In genomic region chr9:21601722-21602399, GRCm38 (mm10) we compare ENCODE assay signal across 8 mouse cellular contexts. TPM values are rescaled to one million over a fixed set of nuclear protein-coding genes. Genes with fewer than 3 reads are reported as not detected.
DNase-seq lines count a peak whose midpoint lies in the region; ATAC-seq and TF ChIP-seq lines count a peak whose summit lies in the region.

No protein-coding gene starts in this region.

- H3K36me3 ChIP-seq in liver, adult 2 months (ENCODE audit: control insufficient read depth, insufficient read depth, low read length) = no peaks in the 10 kb centered on the region
- H3K36me3 ChIP-seq in midbrain, postnatal 0 days (ENCODE audit: insufficient read depth, low read length) = peaks cover 4% of the 10 kb centered on the region; the same call in 1 of the 2 replicates
- H3K36me3 ChIP-seq in splenic B cell, adult 2 months (ENCODE audit: control insufficient read depth, insufficient read depth, low read length, poor library complexity, severe bottlenecking) = no peaks in the 10 kb centered on the region; the same call in 1 of the 2 replicates

- TF ChIP-seq POLR2A in liver, adult 2 months (IDR thresholded peaks at IDR 0.05; ENCODE audit: extremely low read depth, insufficient read depth, low read length) = no peak

- peak; percentile 81 for TF ChIP-seq CTCF in liver, adult 2 months (IDR thresholded peaks at IDR 0.05; ENCODE audit: low read depth, low read length)
- peak; percentile 92 for TF ChIP-seq CTCF in midbrain, postnatal 0 days (IDR thresholded peaks at IDR 0.05)

- WGBS in liver, adult 2 months = 50% methylated on average over 10 of the region's 10 CpGs
- WGBS in midbrain, postnatal 0 days = 48% methylated on average over 10 of the region's 10 CpGs

- H3K79me2 ChIP-seq in liver, adult 2 months (ENCODE audit: control insufficient read depth, insufficient read depth, low read length) = no peaks in the 10 kb centered on the region

- DNase-seq in A20 (ENCODE audit: low read depth, low spot score) = peak; percentile 69
- peak; percentile 64 for DNase-seq in WW6 (ENCODE audit: low read depth, low spot score)
- DNase-seq in kidney, adult 8-10 months = peak; percentile 59 to 76
- DNase-seq in liver, adult 2 months (ENCODE audit: extremely low read depth, low read depth, low spot score) = peak; percentile 60
- DNase-seq in midbrain, postnatal 0 days (ENCODE audit: low spot score) = peak; percentile 84
- peak; percentile 91 for DNase-seq in splenic B cell, adult 2 months (ENCODE audit: low read depth, low spot score)

- no peak overlapping the region for H3K4me2 ChIP-seq in midbrain, postnatal 0 days (ENCODE audit: low read depth, low read length, poor library complexity, severe bottlenecking)

- H3K27me3 ChIP-seq in liver, adult 2 months (ENCODE audit: control insufficient read depth, insufficient read depth, low read length) = no peaks in the 10 kb centered on the region
- H3K27me3 ChIP-seq in midbrain, postnatal 0 days (ENCODE audit: insufficient read depth, low read length) = no peaks in the 10 kb centered on the region
- H3K27me3 ChIP-seq in splenic B cell, adult 2 months (ENCODE audit: control insufficient read depth, insufficient read depth, low read length, poor library complexity, severe bottlenecking) = no peaks in the 10 kb centered on the region

- no peaks in the 10 kb centered on the region for H3K4me1 ChIP-seq in liver, adult 2 months (ENCODE audit: control insufficient read depth, insufficient read depth, low read length)
- no peaks in the 10 kb centered on the region for H3K4me1 ChIP-seq in midbrain, postnatal 0 days (ENCODE audit: insufficient read depth, low read length)

- H3K4me3 ChIP-seq in liver, adult 2 months (ENCODE audit: insufficient read depth, low read depth, low read length) = no peak overlapping the region
- H3K4me3 ChIP-seq in midbrain, postnatal 0 days (ENCODE audit: low read depth, low read length) = no peak overlapping the region

- peak; percentile 74 for ATAC-seq in common myeloid progenitor, adult 5-6 weeks (replicated peaks; ENCODE audit: low read depth, poor library complexity, severe bottlenecking)
- peak; percentile 70 for ATAC-seq in granulocyte monocyte progenitor cell, adult 5-6 weeks (replicated peaks; ENCODE audit: poor library complexity, severe bottlenecking)
- no peak for ATAC-seq in midbrain, postnatal 0 days (ENCODE audit: low FRiP score)

- H3K9me3 ChIP-seq in midbrain, postnatal 0 days (ENCODE audit: low read length) = no peaks in the 10 kb centered on the region

- no peak overlapping the region for H3K27ac ChIP-seq in liver, adult 2 months (replicated peaks; ENCODE audit: insufficient read depth, low read depth, low read length)
- H3K27ac ChIP-seq in midbrain, postnatal 0 days (ENCODE audit: low read depth, low read length) = no peak overlapping the region

- H3K9ac ChIP-seq in liver, adult 2 months (ENCODE audit: low read depth, low read length) = no peak overlapping the region
- H3K9ac ChIP-seq in midbrain, postnatal 0 days (replicated peaks; ENCODE audit: low read length, poor library complexity, severe bottlenecking) = no peak overlapping the region

RNA-seq across cellular contexts. Expression of gene Yipf2, which starts 9.2 kb away (rescaled TPM):
- total RNA-seq in common myeloid progenitor, adult 5-6 weeks (2017) = 4.0 and 6.2 TPM in 2 replicates
- 16.2 and 19.9 TPM in 2 replicates for total RNA-seq in granulocyte monocyte progenitor cell, adult 5-6 weeks (2014; fragmentation: Nextera tagmentation)
- total RNA-seq in granulocyte monocyte progenitor cell, adult 5-6 weeks (2017) = 12.2 and 18.2 TPM in 2 replicates
- 24.6 and 25.9 TPM in 2 replicates for total RNA-seq in liver, adult 2 months (2014; rRNA removed)
- 33.5 and 43.9 TPM in 2 replicates for polyA plus RNA-seq in liver, adult 2 months (2012; rRNA removed)
- 19.1 and 21.7 TPM in 2 replicates for total RNA-seq in midbrain, postnatal 0 days (2014; rRNA removed)
- polyA plus RNA-seq in midbrain, postnatal 0 days (2015; fragmentation: Nextera tagmentation; extraction: Ambion mirVana) = 17.0 and 19.5 TPM in 2 replicates

RNA-seq across cellular contexts. Expression of gene Timm29, which starts 9.3 kb away (rescaled TPM):
- total RNA-seq in common myeloid progenitor, adult 5-6 weeks (2017) = 42.6 and 47.7 TPM in 2 replicates
- total RNA-seq in granulocyte monocyte progenitor cell, adult 5-6 weeks (2014; fragmentation: Nextera tagmentation) = 37.5 and 39.9 TPM in 2 replicates
- total RNA-seq in granulocyte monocyte progenitor cell, adult 5-6 weeks (2017) = 51.6 and 59.1 TPM in 2 replicates
- 13.0 and 18.7 TPM in 2 replicates for total RNA-seq in liver, adult 2 months (2014; rRNA removed)
- 26.7 TPM in 2 replicates for polyA plus RNA-seq in liver, adult 2 months (2012; rRNA removed)
- 74.6 and 85.9 TPM in 2 replicates for total RNA-seq in midbrain, postnatal 0 days (2014; rRNA removed)
- polyA plus RNA-seq in midbrain, postnatal 0 days (2015; fragmentation: Nextera tagmentation; extraction: Ambion mirVana) = 61.8 and 62.1 TPM in 2 replicates

RNA-seq across cellular contexts. Expression of gene Smarca4, which starts 14.1 kb away (rescaled TPM):
- 69.7 and 94.1 TPM in 2 replicates for total RNA-seq in common myeloid progenitor, adult 5-6 weeks (2017)
- 60.6 and 67.8 TPM in 2 replicates for total RNA-seq in granulocyte monocyte progenitor cell, adult 5-6 weeks (2014; fragmentation: Nextera tagmentation)
- 58.6 and 60.7 TPM in 2 replicates for total RNA-seq in granulocyte monocyte progenitor cell, adult 5-6 weeks (2017)
- 13.1 and 15.8 TPM in 2 replicates for total RNA-seq in liver, adult 2 months (2014; rRNA removed)
- polyA plus RNA-seq in liver, adult 2 months (2012; rRNA removed) = 15.2 and 15.9 TPM in 2 replicates
- 173 and 195 TPM in 2 replicates for total RNA-seq in midbrain, postnatal 0 days (2014; rRNA removed)
- 80.8 and 84.9 TPM in 2 replicates for polyA plus RNA-seq in midbrain, postnatal 0 days (2015; fragmentation: Nextera tagmentation; extraction: Ambion mirVana)

RNA-seq across cellular contexts. Expression of gene Carm1, which starts 55.2 kb away (rescaled TPM):
- total RNA-seq in common myeloid progenitor, adult 5-6 weeks (2017) = 26.4 and 50.2 TPM in 2 replicates
- total RNA-seq in granulocyte monocyte progenitor cell, adult 5-6 weeks (2014; fragmentation: Nextera tagmentation) = 65.9 and 81.6 TPM in 2 replicates
- 17.0 and 27.3 TPM in 2 replicates for total RNA-seq in granulocyte monocyte progenitor cell, adult 5-6 weeks (2017)
- 5.0 and 8.1 TPM in 2 replicates for total RNA-seq in liver, adult 2 months (2014; rRNA removed)
- 23.4 and 28.5 TPM in 2 replicates for polyA plus RNA-seq in liver, adult 2 months (2012; rRNA removed)
- 85.3 and 97.4 TPM in 2 replicates for total RNA-seq in midbrain, postnatal 0 days (2014; rRNA removed)
- polyA plus RNA-seq in midbrain, postnatal 0 days (2015; fragmentation: Nextera tagmentation; extraction: Ambion mirVana) = 23.0 and 27.3 TPM in 2 replicates
